Mouse (Mus musculus) urinary bladder, postnatal 36 days (tissue): ENCODE results near the gene Fdxr.
A peak's percentile ranks its signal among the peaks of the same experiment; 100 is the strongest.

Experiments used
- DNase-seq, 2 experiments: peaks; one replicate each; pipeline ENCODE4 v3.0.0; 2022; ENCODE audit warnings: low spot score in 2 of 2, mixed read lengths in 1 of 2

Fdxr gene

GRCm38 (mm10) chr11:115290314-115290713 lies 13.5 kb upstream of the Fdxr start:
- DNase-seq = no peak

GRCm38 (mm10) chr11:115289885-115290284 lies 13.0 kb upstream of the Fdxr start:
- no peak for DNase-seq

GRCm38 (mm10) chr11:115288305-115288704 lies 11.5 kb upstream of the Fdxr start:
- DNase-seq = no peak

- DNase-seq = no peak
Observed at GRCm38 (mm10) chr11:115287386-115287785, 10.5 kb upstream of the Fdxr start.

GRCm38 (mm10) chr11:115286201-115286993 lies 9.5 kb upstream of the Fdxr start:
- DNase-seq = no peak

GRCm38 (mm10) chr11:115285282-115285681 lies 8.4 kb upstream of the Fdxr start:
- DNase-seq = no peak

GRCm38 (mm10) chr11:115283891-115284620 lies 7.2 kb upstream of the Fdxr start:
- DNase-seq = no peak

- DNase-seq = no peak
Observed at GRCm38 (mm10) chr11:115283486-115283765, 6.6 kb upstream of the Fdxr start.

GRCm38 (mm10) chr11:115282723-115283485 lies 6.1 kb upstream of the Fdxr start:
- DNase-seq = no peak

- DNase-seq = peak in 1 of 2 experiments; percentile 32
Observed at GRCm38 (mm10) chr11:115282295-115282694, 5.4 kb upstream of the Fdxr start.

GRCm38 (mm10) chr11:115279726-115280125 lies 2.9 kb upstream of the Fdxr start:
- no peak for DNase-seq

- DNase-seq = no peak
Observed at GRCm38 (mm10) chr11:115278176-115278575, 1.3 kb upstream of the Fdxr start.

- DNase-seq = no peak
Observed at GRCm38 (mm10) chr11:115277604-115277975, 740 bp upstream of the Fdxr start.

GRCm38 (mm10) chr11:115275954-115276353 lies 896 bp downstream of the Fdxr start:
- no peak for DNase-seq

- DNase-seq = no peak
Observed at GRCm38 (mm10) chr11:115275509-115275908, 1.3 kb downstream of the Fdxr start.

- no peak for DNase-seq
Observed at GRCm38 (mm10) chr11:115274771-115275170, 2.1 kb downstream of the Fdxr start.

- DNase-seq = no peak
Observed at GRCm38 (mm10) chr11:115274178-115274577, 2.7 kb downstream of the Fdxr start.

- DNase-seq = no peak
Observed at GRCm38 (mm10) chr11:115273735-115274134, 3.1 kb downstream of the Fdxr start.

GRCm38 (mm10) chr11:115272894-115273498 lies 3.9 kb downstream of the Fdxr start:
- DNase-seq = no peak

GRCm38 (mm10) chr11:115271481-115271880 lies 5.4 kb downstream of the Fdxr start:
- no peak for DNase-seq

GRCm38 (mm10) chr11:115271052-115271451 lies 5.8 kb downstream of the Fdxr start:
- DNase-seq = no peak
